Mouse (Mus musculus) right cerebral cortex, postnatal 14 days (tissue): ENCODE data around the gene Wdr20.

Experiments
- DNase-seq: peaks from one replicate; pipeline ENCODE4 v3.0.0; 2022

The Wdr20 gene

GRCm38 (mm10) chr12:110830293-110831024 lies 92.7 kb downstream of the Wdr20 start:
- no peak for DNase-seq

DNA sequence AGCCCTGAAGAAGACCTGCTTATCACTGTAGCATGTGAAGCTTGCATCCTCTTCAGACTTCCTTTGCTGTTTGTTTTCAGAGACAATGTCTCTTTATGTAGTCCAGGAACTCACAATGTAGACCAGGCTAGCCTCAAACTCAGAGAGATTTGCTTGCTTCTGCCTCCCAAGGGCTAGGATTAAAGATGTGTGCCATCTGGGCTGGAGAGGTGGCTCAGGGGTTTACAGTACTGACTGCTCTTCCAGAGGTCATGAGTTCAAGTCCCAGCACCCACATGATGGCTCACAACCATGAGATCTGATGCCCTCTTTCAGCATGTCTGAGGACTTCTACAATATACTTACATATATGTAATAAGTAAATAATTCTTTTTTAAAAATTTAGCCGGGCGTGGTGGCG lies 97.4 kb downstream of the Wdr20 start:
- DNase-seq = no peak

DNA sequence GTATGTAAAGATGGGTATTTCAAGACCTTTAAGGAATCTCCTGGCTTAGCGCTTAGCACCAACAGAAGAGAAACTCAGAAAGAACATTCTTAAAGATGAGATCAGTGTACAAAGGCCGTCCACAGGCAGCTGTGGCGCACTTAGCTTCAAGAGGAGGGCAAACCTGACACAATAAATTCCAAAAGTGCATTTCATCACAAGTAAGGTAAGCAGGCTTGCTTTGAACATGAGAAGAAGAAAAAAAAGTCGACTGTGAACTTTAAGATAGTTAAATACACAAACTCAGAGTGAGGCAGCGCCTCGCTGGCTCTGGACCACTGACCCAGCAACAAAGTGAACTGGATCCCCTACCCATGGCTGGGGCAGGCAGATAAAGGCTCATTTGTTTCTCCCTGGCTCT lies 99.0 kb downstream of the Wdr20 start:
- no peak for DNase-seq

DNA sequence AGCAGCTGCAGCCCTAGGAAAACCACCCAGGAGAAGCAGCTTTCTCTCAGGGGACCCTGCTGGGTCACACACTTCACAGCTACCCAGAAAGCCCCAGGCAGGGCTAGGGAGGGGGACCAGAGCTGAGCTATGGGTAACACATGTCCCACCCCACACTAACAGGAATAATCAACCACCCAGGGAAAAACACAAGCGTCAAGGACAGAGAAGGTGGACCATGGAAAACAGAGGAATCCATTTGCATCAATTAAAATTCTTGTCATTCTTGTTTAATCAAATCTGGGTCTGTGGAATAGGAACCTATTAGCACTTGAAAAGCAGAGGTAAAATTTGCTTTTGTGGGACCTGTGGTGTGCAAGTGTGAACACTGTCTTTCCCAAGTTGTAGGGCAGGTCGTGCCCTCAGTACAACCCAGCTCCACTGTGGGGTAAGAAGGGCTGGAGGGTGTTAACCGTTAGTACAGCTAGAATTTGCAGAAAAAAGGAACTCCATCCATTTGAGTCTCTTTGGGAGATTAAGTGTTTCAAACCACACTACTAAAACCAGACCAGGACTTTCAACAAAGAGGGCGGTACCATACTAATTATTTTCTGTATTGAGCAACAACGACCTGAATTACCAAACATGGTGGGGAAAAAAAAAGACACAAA lies 99.6 kb downstream of the Wdr20 start:
- no peak for DNase-seq

DNA sequence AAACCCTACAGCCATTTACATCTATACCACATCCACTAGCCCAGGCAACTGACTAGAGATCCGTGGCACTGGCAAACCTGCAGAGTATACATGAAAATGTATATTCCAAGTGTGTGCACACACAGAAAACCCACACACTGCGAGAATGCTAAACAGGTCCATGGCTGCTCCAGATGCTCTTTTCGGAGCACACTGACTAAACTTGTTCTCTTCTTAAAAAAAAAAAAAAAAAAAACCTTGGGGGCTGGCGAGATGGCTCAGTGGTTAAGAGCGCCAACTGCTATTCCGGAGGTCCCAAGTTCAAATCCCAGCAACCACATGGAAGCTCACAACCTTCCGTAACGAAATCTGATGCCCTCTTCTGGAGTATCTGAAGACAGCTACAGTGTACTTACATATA lies 100.1 kb downstream of the Wdr20 start:
- DNase-seq = no peak

DNA sequence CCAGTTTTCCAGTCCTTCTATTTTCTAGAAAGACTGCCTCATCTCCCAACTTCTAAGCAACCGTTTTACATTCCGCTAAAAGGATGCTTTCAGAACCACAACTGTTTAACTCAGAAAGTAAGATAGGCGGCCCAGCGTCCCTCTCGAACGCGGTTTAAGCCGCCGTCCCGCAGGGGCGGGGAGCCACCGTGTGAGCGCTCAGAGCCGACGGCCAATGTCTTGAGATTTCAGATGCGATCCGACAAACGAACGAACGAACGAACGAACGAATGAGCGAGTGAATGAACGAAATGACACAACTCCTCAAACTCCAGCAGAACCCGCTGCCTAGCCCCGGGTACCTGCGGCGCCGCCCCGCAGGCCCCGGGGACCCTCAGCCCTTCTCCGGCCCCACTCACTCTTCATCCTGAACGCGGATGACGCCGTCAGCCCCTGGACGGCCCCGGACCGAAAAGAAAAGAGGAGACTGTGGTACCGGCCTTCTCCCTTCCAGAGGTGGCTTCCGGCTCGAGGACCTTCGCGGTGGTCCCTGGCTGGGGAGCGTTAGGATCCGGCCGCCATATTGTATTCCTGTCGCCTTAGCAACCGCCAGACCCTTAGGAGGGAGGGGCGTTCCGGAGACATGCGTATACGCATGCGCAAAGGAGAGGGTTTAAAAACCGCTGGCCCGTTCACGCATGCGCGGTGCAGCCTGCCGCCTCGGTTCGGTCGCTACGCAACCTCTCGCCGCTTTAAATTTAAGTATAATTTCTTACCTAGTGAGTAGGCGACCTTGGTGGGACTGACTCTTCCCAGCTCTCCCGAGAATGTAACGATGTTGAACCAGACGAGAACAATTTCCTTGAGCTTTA lies 102.8 kb downstream of the Wdr20 start, which contains the start of gene Mok:
TSS of gene Mok (minus strand) at position 592 of the 851 bp plus-strand sequence.
- DNase-seq = peak; percentile 97

DNA sequence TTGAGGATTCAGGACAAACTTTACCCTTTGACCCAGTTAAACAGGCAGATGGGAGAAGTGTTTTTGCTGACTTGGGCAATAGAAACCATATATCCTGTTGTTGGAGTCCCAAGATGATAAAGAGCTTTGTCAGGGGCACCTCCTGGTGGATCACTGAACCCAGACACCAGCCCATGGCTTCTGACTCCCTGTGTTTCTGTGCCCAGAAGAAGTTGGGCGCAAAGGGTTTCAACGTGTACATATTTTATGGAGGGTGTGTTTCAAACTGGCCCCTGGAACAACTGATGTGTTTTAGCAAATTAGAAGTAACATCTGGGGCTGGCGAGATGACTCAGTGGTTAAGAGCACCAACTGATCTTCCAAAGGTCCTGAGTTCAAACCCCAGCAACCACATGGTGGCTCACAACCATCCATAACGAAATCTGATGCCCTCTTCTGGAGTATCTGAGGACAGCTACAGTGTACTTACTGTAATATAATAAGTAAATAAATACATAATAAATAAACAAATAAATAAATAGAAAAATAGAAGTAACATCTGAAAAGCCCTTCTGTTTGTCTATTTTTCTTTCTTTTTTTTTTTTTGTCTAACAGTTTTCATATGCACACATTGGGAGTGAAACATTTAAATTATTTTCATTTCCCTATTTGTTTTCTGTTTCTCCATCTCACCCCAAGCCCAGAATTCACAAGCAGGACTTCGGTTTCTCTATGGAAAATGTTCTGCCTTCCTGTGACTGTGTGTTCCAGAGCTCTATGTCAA lies 104.2 kb downstream of the Wdr20 start:
- DNase-seq = no peak

- DNase-seq = peak; percentile 79
Observed at GRCm38 (mm10) chr12:110843194-110844048, 105.7 kb downstream of the Wdr20 start.

- no peak for DNase-seq
Observed at GRCm38 (mm10) chr12:110844227-110845130, 106.7 kb downstream of the Wdr20 start.

GRCm38 (mm10) chr12:110845131-110845880 lies 107.6 kb downstream of the Wdr20 start:
- DNase-seq = peak; percentile 63

DNA sequence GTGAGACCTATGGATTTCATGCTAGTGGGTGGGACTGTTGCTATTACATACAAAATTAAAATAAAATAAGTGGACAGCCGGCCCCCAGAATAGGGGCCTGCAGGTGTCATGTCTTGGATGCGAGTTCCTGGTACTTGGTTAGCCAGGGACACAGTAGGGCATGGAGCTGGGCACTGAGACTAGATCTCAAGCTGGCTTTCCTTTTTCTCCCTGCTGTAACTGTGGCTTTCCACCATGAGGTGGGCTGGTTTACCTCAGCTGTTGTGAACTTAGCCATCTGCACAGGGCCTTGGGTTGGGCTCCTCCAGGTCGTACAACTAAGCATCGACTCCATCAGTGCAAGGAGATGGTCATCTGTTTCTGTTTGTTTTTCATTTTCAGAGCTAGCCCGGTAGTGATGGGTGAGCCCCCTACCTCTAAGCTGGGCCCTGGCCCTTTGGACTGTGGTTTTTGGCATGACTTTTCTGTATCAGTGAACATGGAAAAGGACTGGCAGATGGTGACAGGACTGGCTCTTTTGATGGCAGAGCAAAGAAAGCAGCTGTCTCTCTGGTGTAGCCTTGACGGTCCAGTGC lies 108.5 kb downstream of the Wdr20 start:
- no peak for DNase-seq

DNA sequence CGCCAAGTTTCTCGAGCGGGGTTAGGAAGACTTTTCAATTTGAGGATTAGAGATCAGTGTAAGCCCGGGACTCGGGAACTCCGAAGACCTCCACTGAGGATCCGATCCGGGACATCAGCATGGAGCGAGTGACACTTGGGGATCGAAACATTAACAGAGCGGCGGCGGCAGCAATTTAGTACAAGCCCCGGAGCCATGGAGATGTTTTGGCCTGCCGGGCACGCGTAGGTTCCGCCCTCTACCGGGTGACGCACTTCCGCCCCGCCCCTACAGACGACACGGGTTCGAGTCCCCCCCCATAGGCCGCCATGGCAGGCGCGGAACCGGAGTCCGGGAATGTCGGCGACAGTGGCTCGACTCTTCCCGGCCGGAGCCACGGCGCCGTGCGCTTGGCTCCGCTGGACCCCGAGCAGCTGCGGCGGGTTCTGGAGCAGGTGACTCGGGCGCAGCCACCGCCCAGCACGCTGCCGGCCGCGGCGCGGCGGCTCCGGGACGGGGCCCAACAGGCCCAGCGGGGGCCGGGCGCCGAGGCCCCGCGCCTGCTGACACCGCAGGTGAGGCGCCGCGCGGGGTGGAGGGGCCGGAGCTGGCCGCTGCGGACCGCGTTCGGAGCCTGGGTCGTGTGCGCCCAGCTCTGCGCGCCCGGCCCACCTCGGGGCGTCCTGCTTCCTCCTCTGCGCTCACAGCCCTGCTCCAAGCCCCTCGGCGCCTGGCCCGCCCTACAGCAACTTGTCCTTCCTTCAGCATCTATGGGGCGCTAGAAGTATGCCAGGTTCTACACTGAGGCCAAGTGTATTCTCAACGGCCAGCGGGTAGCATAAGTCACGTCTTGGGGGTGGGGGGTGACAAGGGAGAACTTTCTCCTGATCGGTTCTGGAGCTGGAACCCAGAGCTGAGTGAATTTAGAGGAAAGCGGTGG lies 112.5 kb downstream of the Wdr20 start, which contains the start of gene Zfp839:
TSS of gene Zfp839 (plus strand) at position 244 of the 919 bp plus-strand sequence.
- peak; percentile 87 for DNase-seq

DNA sequence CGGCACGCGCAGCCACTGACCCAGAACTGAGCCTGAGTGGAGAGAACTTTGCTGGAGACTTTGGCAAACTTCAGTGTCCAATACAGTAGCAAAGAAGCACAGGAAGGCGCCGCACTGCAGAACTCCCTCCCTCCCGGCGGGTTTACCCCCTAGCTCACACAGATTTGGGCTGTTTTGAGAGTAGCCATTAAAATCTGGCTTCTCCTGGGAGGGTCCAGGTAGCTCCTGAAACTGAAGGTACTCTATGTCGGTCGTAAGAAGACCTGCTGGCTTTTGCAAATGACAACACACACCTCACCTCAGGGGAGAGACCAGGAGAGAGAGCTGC lies 113.1 kb downstream of the Wdr20 start:
- no peak for DNase-seq

DNA sequence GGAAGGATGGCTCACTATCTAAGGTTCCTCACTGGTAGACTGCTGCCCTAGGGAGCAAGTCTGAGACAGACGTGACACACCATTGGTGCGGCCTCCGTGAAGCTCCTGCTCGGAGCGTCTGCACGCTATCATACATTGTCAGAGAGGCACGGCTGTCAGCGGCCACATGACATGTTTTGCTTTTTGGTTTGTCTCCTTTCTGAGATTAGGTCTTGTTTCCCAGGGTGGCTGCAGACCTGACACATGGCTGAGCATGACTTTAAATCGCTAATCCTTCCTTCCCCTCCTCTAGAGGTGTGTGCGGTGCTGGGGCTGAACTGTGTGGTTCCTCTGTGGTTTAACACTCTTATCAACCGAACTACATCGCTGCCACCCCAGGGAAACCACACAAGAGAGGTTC lies 113.7 kb downstream of the Wdr20 start:
- no peak for DNase-seq

DNA sequence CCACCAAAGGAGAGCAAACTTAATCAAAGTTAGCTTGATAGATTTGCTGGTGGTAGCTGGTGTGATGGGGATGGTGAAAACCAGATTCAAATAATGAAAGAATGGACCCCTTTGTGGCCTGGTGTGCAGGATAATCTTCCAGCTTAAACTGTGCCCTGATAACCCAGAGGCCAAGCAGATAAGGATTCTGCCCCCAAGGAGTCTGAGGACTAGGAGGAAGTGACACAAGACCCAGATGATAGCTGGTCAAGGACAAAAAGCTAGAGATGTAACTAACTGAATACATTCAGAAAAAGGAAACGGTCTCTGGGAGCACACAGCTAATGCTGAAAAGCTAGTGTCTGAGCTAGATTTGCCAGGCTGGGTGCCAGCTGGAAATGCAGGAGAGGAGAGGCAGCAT lies 114.2 kb downstream of the Wdr20 start:
- no peak for DNase-seq
